In the genomic region with DNA sequence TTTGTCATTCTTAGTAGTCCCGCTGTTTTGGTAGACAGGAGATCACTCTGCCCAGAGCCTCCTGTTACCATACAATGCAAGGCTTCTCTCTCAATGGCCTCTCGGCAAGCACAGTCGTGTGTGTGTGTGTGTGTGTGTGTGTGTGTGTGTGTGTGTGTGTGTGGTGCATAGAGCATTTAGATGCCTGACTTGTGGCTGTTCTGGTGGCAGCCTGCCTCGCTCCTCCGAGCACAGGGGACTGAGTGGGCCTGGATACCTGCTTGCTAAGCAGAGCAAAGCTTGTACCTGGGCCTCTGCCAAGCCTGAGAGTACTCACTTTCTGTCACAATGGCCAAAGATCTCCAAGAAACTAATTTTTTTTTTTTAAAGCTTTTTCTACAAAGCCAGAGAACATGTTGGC, we compare ENCODE assay signal across 11 mouse cellular contexts.
DNase-seq lines count a peak whose midpoint lies in the region; ATAC-seq and TF ChIP-seq lines count a peak whose summit lies in the region.
"Had no signal": no experiment of that assay in that cellular context is flagged by ENCODE, and none has a peak within 500 bp of the region (broad histone marks: within the 10 kb centered on the region; RNA-seq: fewer than 3 reads in every experiment).

No protein-coding gene starts in this region.

- no peak overlapping the region for H3K4me2 ChIP-seq in hindbrain, embryonic 11.5 days (replicated peaks; ENCODE audit: low read depth, low read length)
- H3K4me2 ChIP-seq in midbrain, embryonic 13.5 days (replicated peaks): peak overlapping the region; percentile 44

- intact Hi-C loops in gastrocnemius, adult 2 months (cut with DNase I): no loop called here

- H3K27ac ChIP-seq in gastrocnemius, adult 2 months: no peak overlapping the region
- 0 out of 2 replicates have a peak overlapping the region, but pooled peaks have one; percentile 12 for H3K27ac ChIP-seq in hindbrain, embryonic 11.5 days (ENCODE audit: low read depth, low read length)
- H3K27ac ChIP-seq in midbrain, embryonic 13.5 days: peak overlapping the region; percentile 58

- TF ChIP-seq CTCF in gastrocnemius, adult 2 months (IDR thresholded peaks at IDR 0.05): no peak
- no peak for TF ChIP-seq CTCF in brain, embryonic 14.5 days (IDR thresholded peaks at IDR 0.05; ENCODE audit: borderline replicate concordance, extremely low read depth, insufficient read depth, insufficient read length)

- 30% methylated on average over 5 of the region's 5 CpGs for WGBS in hindbrain, embryonic 11.5 days
- 21% methylated on average over 5 of the region's 5 CpGs for WGBS in midbrain, embryonic 13.5 days

- peak; percentile 64; the same call in 1 of the 2 replicates for ATAC-seq in hindbrain, embryonic 11.5 days (ENCODE audit: low FRiP score)
- ATAC-seq in midbrain, embryonic 13.5 days: peak; percentile 65
- ATAC-seq: lung, postnatal 0 days had no signal

- H3K27me3 ChIP-seq in hindbrain, embryonic 11.5 days (ENCODE audit: control insufficient read depth, insufficient read depth, low read length): no peaks in the 10 kb centered on the region
- no peaks in the 10 kb centered on the region for H3K27me3 ChIP-seq in midbrain, embryonic 13.5 days
- H3K27me3 ChIP-seq: stomach, embryonic 15.5 days had no signal

- no peak overlapping the region for H3K4me3 ChIP-seq in gastrocnemius, adult 2 months
- no peak overlapping the region for H3K4me3 ChIP-seq in hindbrain, embryonic 11.5 days (ENCODE audit: low read depth, low read length)
- no peak overlapping the region for H3K4me3 ChIP-seq in midbrain, embryonic 13.5 days (replicated peaks)
- H3K4me3 ChIP-seq: stomach, embryonic 15.5 days had no signal

- no peak overlapping the region for H3K9ac ChIP-seq in hindbrain, embryonic 11.5 days (ENCODE audit: low read depth, low read length)
- peak overlapping the region; percentile 48; the same call in 1 of the 2 replicates for H3K9ac ChIP-seq in midbrain, embryonic 13.5 days (replicated peaks)
- H3K9ac ChIP-seq: stomach, embryonic 15.5 days had no signal

- no peaks in the 10 kb centered on the region for H3K4me1 ChIP-seq in hindbrain, embryonic 11.5 days (replicated peaks; ENCODE audit: control insufficient read depth, insufficient read depth, low read length)
- H3K4me1 ChIP-seq in midbrain, embryonic 13.5 days (replicated peaks): peaks cover 14% of the 10 kb centered on the region

- H3K9me3 ChIP-seq in hindbrain, embryonic 11.5 days (ENCODE audit: control insufficient read depth, low read length): no peaks in the 10 kb centered on the region
- H3K9me3 ChIP-seq in midbrain, embryonic 13.5 days: no peaks in the 10 kb centered on the region
- H3K9me3 ChIP-seq: stomach, embryonic 15.5 days had no signal

- no peak for TF ChIP-seq POLR2A in brain, embryonic 14.5 days (IDR thresholded peaks at IDR 0.05; ENCODE audit: borderline replicate concordance, extremely low read depth, insufficient read depth, insufficient read length, poor library complexity, severe bottlenecking)

- peak; percentile 24 for DNase-seq in gastrocnemius, adult 2 months
- no peak for DNase-seq in gastrocnemius, adult 8-10 months (ENCODE audit: low spot score in 2 of 2)
- peak; percentile 85 for DNase-seq in brain, embryonic 14.5 days (ENCODE audit: low read depth)
- DNase-seq in hindbrain, embryonic 11.5 days (ENCODE audit: low spot score): peak; percentile 47
- no peak for DNase-seq in heart, adult 9 months (ENCODE audit: low spot score in 2 of 2)
- DNase-seq in frontal cortex, adult 2 months (ENCODE audit: extremely low spot score in 1 of 2, low spot score in 1 of 2): no peak
- no peak for DNase-seq in adrenal gland, postnatal 4 days (ENCODE audit: low spot score in 2 of 2)
- DNase-seq: B cell, adult 2 months had no signal

- H3K36me3 ChIP-seq in hindbrain, embryonic 11.5 days (ENCODE audit: control insufficient read depth, insufficient read depth, low read length): no peaks in the 10 kb centered on the region
- H3K36me3 ChIP-seq in midbrain, embryonic 13.5 days: no peaks in the 10 kb centered on the region
- H3K36me3 ChIP-seq: stomach, embryonic 15.5 days had no signal

Comparison
In these comparisons a context has a peak if more than half of its experiments do, and no peak if none do; other contexts are left out.
1. DNase-seq: peak in gastrocnemius, adult 2 months (single experiment), brain, embryonic 14.5 days (single experiment) and hindbrain, embryonic 11.5 days (single experiment); none in gastrocnemius, adult 8-10 months (0 of 2), heart, adult 9 months (0 of 2), frontal cortex, adult 2 months (0 of 2) and adrenal gland, postnatal 4 days (0 of 2).